ENCODE assay signal across 9 mouse cellular contexts in genomic region chr2:154223265-154223916, GRCm38 (mm10). TPM values are rescaled to one million over a fixed set of nuclear protein-coding genes. Genes with fewer than 3 reads are reported as not detected.
DNase-seq lines count a peak whose midpoint lies in the region; ATAC-seq and TF ChIP-seq lines count a peak whose summit lies in the region.
"Had no signal": no experiment of that assay in that cellular context is flagged by ENCODE, and none has a peak within 500 bp of the region (broad histone marks: within the 10 kb centered on the region; RNA-seq: fewer than 3 reads in every experiment).

TSS of gene Bpifb5 (plus strand) at chr2:154223742.

- DNase-seq in right cerebral cortex, postnatal 10 days (ENCODE audit: low spot score in 2 of 2), result peak; percentile 73 to 79
- no peak for DNase-seq in right cerebral cortex, adult 2 months (ENCODE audit: low spot score in 2 of 2)
- DNase-seq in forelimb bud, embryonic 11.5 days (ENCODE audit: low read depth, low spot score), result peak; percentile 18
- DNase-seq in kidney, postnatal 0 days (ENCODE audit: low spot score), result peak; percentile 72
- DNase-seq in spleen, postnatal 14 days (ENCODE audit: low spot score in 2 of 2), result no peak
- no peak for DNase-seq in layer of hippocampus, adult 2 months (ENCODE audit: low spot score in 2 of 2)
- no peak for DNase-seq in urinary bladder, adult 2 months (ENCODE audit: low spot score)

- no peaks in the 10 kb centered on the region for H3K9me3 ChIP-seq in kidney, postnatal 0 days (replicated peaks; ENCODE audit: low read length)
- no peaks in the 10 kb centered on the region for H3K9me3 ChIP-seq in megakaryocyte, embryonic 14.5 days

- no peak within 1 kb of the TSS for H3K9ac ChIP-seq in kidney, postnatal 0 days (ENCODE audit: low read depth, low read length)

- H3K4me2 ChIP-seq in kidney, postnatal 0 days (ENCODE audit: low read length), result peak within 1 kb of the TSS; percentile 9

- peak; percentile 71 for ATAC-seq in kidney, postnatal 0 days (replicated peaks; ENCODE audit: low FRiP score, low read depth)

- TF ChIP-seq CTCF in kidney, postnatal 0 days (IDR thresholded peaks at IDR 0.05; ENCODE audit: low read depth), result no peak
- no peak for TF ChIP-seq CTCF in layer of hippocampus, adult 2 months (conservative IDR thresholded peaks at IDR 0.05)

- WGBS in kidney, postnatal 0 days, result 2% methylated on average over 14 of the region's 14 CpGs

- H3K36me3 ChIP-seq in kidney, postnatal 0 days (ENCODE audit: insufficient read depth, low read length), result no peaks in the 10 kb centered on the region
- no peaks in the 10 kb centered on the region for H3K36me3 ChIP-seq in megakaryocyte, embryonic 14.5 days (replicated peaks; ENCODE audit: low read length)

- H3K27ac ChIP-seq in kidney, postnatal 0 days, result no peak within 1 kb of the TSS
- no peak within 1 kb of the TSS for H3K27ac ChIP-seq in layer of hippocampus, adult 2 months

- H3K4me3 ChIP-seq in kidney, postnatal 0 days (replicated peaks; ENCODE audit: low read depth, low read length), result no peak within 1 kb of the TSS
- H3K4me3 ChIP-seq in megakaryocyte, embryonic 14.5 days (replicated peaks), result peak within 1 kb of the TSS; percentile 17
- H3K4me3 ChIP-seq in layer of hippocampus, adult 2 months, result no peak within 1 kb of the TSS

- H3K27me3 ChIP-seq in kidney, postnatal 0 days (ENCODE audit: insufficient read depth, low read length), result no peaks in the 10 kb centered on the region
- peaks cover 49% of the 10 kb centered on the region for H3K27me3 ChIP-seq in megakaryocyte, embryonic 14.5 days (replicated peaks)

- 0 out of 2 replicates have a peak, but pooled peaks cover 9% of the 10 kb centered on the region for H3K4me1 ChIP-seq in kidney, postnatal 0 days (replicated peaks; ENCODE audit: insufficient read depth, low read length)
- H3K4me1 ChIP-seq in megakaryocyte, embryonic 14.5 days, result peaks cover 4% of the 10 kb centered on the region; the same call in 1 of the 2 replicates

RNA-seq across cellular contexts. Expression of gene Bpifb5, which starts in this region (rescaled TPM):
- 1.2 and 1.5 TPM in 2 replicates for polyA plus RNA-seq in kidney, postnatal 0 days (2015; fragmentation: Nextera tagmentation; extraction: Ambion mirVana)
- not detected in 2 replicates for polyA plus RNA-seq in megakaryocyte, embryonic 14.5 days (2012; ENCODE audit: insufficient read depth, low replicate concordance)
- total RNA-seq in layer of hippocampus, adult 2 months (2021), result not detected
- 0.27 and 0.37 TPM in 2 replicates for polyA plus RNA-seq in urinary bladder, adult 2 months (2012; rRNA removed)
- total RNA-seq: layer of hippocampus, postnatal 14 days had no signal

Comparison
In these comparisons a context has a peak if more than half of its experiments do, and no peak if none do; other contexts are left out.
1. DNase-seq: peak in right cerebral cortex, postnatal 10 days (2 of 2), forelimb bud, embryonic 11.5 days (single experiment) and kidney, postnatal 0 days (single experiment); none in right cerebral cortex, adult 2 months (0 of 2), spleen, postnatal 14 days (0 of 2), layer of hippocampus, adult 2 months (0 of 2) and urinary bladder, adult 2 months (single experiment).